Mouse (Mus musculus) thymus, postnatal 10 days (tissue): ENCODE results near the gene Sumf2.
"Not testable (repeated sequence)": the region's sequence is repeated elsewhere in the genome, so short reads cannot be mapped to it uniquely, and the experiment has no call there.

Experiments used
- DNase-seq, 2 experiments: peaks; one replicate each; pipeline ENCODE4 v3.0.0; 2021; ENCODE audit warnings: low spot score in 2 of 2

The Sumf2 gene

GRCm38 (mm10) chr5:129846752-129847557 is at the start of gene Sumf2:
Gene Sumf2, plus strand, starts transcription at chr5:129846986.
- peak; percentile 92 to 94 for DNase-seq

- no peak for DNase-seq
Measured at GRCm38 (mm10) chr5:129844848-129845247, 1.9 kb upstream of the Sumf2 start.

GRCm38 (mm10) chr5:129847558-129847820 is 703 bp downstream of the Sumf2 start:
- DNase-seq: no peak

GRCm38 (mm10) chr5:129855163-129855562 is 8.4 kb downstream of the Sumf2 start:
- no peak for DNase-seq

- no peak for DNase-seq
Measured at GRCm38 (mm10) chr5:129856414-129856813, 9.6 kb downstream of the Sumf2 start.

- DNase-seq: no peak
Measured at GRCm38 (mm10) chr5:129862325-129862724, 15.5 kb downstream of the Sumf2 start.

- DNase-seq: peak in 1 of 2 experiments; percentile 45
Measured at GRCm38 (mm10) chr5:129864467-129864866, 17.7 kb downstream of the Sumf2 start.

GRCm38 (mm10) chr5:129865841-129866240 is 19.1 kb downstream of the Sumf2 start:
- no peak for DNase-seq

- no peak for DNase-seq
Measured at GRCm38 (mm10) chr5:129869238-129869995, 22.6 kb downstream of the Sumf2 start.

GRCm38 (mm10) chr5:129871238-129871637 is 24.5 kb downstream of the Sumf2 start:
- DNase-seq: no peak

GRCm38 (mm10) chr5:129873942-129874341 is 27.2 kb downstream of the Sumf2 start:
- no peak for DNase-seq

GRCm38 (mm10) chr5:129875098-129875497 is 28.3 kb downstream of the Sumf2 start:
- no peak for DNase-seq

GRCm38 (mm10) chr5:129877731-129878455 is 31.1 kb downstream of the Sumf2 start:
- no peak for DNase-seq

- no peak for DNase-seq
Measured at GRCm38 (mm10) chr5:129878946-129879345, 32.2 kb downstream of the Sumf2 start.

- no peak for DNase-seq
Measured at GRCm38 (mm10) chr5:129879888-129880287, 33.1 kb downstream of the Sumf2 start.

- no peak for DNase-seq
Measured at GRCm38 (mm10) chr5:129886271-129886670, 39.5 kb downstream of the Sumf2 start.

- DNase-seq: peak; percentile 82 to 84
Measured at GRCm38 (mm10) chr5:129886911-129887636, 40.3 kb downstream of the Sumf2 start, which contains the start of gene Chchd2. Gene Chchd2, minus strand, starts transcription at chr5:129887470.

GRCm38 (mm10) chr5:129890390-129890789 is 43.6 kb downstream of the Sumf2 start:
- DNase-seq: not testable (repeated sequence)

GRCm38 (mm10) chr5:129895198-129896088 is 48.7 kb downstream of the Sumf2 start, which contains the start of gene Zbed5:
Gene Zbed5, plus strand, starts transcription at chr5:129895723.
- peak; percentile 66 to 69 for DNase-seq

- DNase-seq: no peak
Measured at GRCm38 (mm10) chr5:129898449-129898848, 51.7 kb downstream of the Sumf2 start, which contains the start of gene Phkg1. Gene Phkg1, minus strand, starts transcription at chr5:129898549.
